Mouse (Mus musculus) ES-E14 (cell line): Measurements from ENCODE around the gene Tbc1d2.

ENCODE experiments used
- CHD2 ChIP-seq: IDR thresholded peaks from 2 replicates; pipeline ENCODE4 v1.6.1; 2014; ENCODE audit warnings: mild to moderate bottlenecking, low read depth, low read length, inconsistent platforms
- MAFK ChIP-seq: IDR thresholded peaks from 2 replicates; pipeline ENCODE4 v1.6.1; 2014; ENCODE audit warnings: mild to moderate bottlenecking, low read depth, low read length, inconsistent platforms; ENCODE audit not compliant: insufficient read depth
- ZNF384 ChIP-seq: IDR thresholded peaks from 2 replicates; pipeline ENCODE4 v1.6.1; 2012; ENCODE audit warnings: low read depth, low read length, inconsistent platforms

DNA sequence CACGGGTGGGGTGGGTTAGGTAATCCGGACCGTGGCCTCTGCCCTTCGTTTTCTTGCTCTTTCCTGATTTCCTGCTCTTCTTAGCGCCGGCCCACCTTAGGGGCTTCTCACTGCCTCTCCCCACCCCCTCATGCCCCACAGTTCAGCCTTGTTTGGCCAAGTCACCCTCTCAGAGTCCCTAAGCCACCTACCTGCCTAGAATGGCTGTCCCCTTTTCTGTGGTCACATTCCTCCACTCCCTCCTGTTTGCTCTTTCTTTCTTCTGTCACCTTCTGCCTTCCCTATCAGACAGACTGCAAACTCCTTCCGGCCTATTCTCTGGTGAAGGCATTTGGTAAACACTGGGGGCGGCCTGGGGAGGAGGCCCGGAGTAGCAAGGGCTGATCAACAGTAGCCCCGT lies 51.9 kb downstream of the Tbc1d2 start:
- TF ChIP-seq CHD2 (no peak), MAFK (no peak), ZNF384 (no peak)
